Mouse (Mus musculus) adrenal gland (tissue): Measurements from ENCODE around the gene Lama5.

Source experiments
- intact Hi-C: fragments of 180-260 bp; cut with DNase I; formaldehyde crosslinking; loops from one replicate; pipeline ENCODE4 v1.15.1; 2025

Lama5 gene

GRCm38 (mm10) chr2:180255701-180256100 lies 30.0 kb upstream of the Lama5 start:
- intact Hi-C loops, result loop anchor here (10.0 kb wide), 1 partner anchor 331 kb away; no protein-coding TSS in a partner anchor

- intact Hi-C loops, result loop anchor here (5.0 to 10.0 kb wide), 2 partner anchors 82 to 330 kb away; partner anchors contain the start of gene Adrm1
Observed at GRCm38 (mm10) chr2:180254436-180255209, 29.0 kb upstream of the Lama5 start.

- intact Hi-C loops, result loop anchor here (2.0 to 10.0 kb wide), 3 partner anchors 43 to 327 kb away; partner anchors contain the start of gene Adrm1
Observed at GRCm38 (mm10) chr2:180251838-180252237, 26.2 kb upstream of the Lama5 start.

- intact Hi-C loops, result loop anchor here (2.0 to 10.0 kb wide), 3 partner anchors 42 to 326 kb away; partner anchors contain the start of gene Adrm1
Observed at GRCm38 (mm10) chr2:180250930-180251611, 25.4 kb upstream of the Lama5 start.

GRCm38 (mm10) chr2:180248947-180249660 lies 23.4 kb upstream of the Lama5 start:
- intact Hi-C loops, result no loop called here

- intact Hi-C loops, result no loop called here
Observed at GRCm38 (mm10) chr2:180247916-180248315, 22.3 kb upstream of the Lama5 start.

DNA sequence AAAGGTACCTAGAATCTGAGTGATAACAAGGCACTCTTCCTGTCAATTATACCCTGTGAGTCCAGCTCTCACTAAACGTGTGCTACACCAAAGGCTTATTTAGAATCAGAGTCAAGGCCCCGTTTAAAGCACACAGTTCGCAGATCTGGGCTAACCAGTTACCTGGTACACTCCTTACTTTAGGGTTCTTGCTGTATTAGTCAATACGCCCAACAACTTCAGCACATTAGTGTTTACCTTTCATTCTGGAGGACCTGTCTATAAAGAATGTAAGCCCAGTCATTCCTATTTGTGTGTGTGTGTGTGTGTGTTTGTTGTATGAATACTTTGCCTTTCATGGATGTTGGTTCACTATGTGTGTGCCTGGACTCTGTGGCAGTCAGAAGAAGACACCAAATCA lies 17.4 kb upstream of the Lama5 start:
- intact Hi-C loops, result no loop called here

DNA sequence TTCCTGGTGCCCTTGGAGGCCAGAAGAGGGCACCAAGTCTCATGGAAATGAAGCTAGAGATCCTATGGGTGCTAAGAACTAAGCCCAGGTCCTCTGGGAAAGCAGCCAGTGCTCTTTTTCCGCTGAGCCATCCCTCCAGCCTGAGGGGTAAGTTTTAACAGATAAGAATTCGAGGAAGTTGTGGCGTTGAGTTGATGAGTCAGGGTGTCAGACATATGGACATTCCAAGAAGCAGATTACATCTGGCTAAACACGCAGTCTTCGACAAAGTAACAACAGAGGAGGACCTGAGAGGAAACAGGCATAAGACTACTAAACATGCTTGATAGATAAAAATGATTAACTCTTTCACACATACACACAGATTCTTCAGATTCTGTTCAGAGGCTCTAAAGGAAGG lies 12.9 kb upstream of the Lama5 start:
- intact Hi-C loops, result no loop called here

DNA sequence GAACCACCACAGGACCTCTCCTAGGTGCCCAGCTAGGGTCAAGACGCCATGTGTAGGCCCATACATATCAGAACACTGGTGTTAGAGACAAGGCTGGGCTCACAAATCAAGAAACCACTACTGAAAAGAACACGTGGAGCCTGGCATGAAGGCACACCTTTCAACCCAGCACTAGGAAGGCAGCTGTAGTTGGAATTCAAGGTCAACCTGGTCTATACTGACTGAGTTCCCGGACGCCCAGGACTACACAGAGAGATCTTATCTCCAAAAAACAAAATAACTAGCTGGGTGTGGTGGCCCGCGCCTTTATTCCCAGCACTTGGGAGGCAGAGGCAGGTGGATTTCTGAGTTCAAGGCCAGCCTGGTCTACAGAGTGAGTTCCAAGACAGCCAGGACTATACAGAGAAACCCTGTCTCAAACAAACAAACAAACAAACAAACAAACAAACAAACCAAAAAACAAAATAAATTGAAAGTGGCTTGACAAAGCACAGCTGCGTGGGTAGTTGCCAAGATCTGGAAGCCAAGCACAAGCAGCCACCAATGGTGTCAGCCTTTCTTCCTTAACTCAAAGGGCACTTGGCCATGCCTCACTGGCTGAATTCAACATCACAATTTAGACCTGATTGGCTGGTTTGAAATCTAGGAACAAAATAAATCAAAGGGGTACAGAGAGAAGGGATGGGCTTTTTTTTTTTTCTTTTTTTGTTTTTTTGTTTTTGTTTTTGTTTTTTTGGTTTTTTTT lies 12.1 kb upstream of the Lama5 start:
- intact Hi-C loops, result no loop called here

GRCm38 (mm10) chr2:180236930-180237329 lies 11.3 kb upstream of the Lama5 start:
- intact Hi-C loops, result no loop called here

DNA sequence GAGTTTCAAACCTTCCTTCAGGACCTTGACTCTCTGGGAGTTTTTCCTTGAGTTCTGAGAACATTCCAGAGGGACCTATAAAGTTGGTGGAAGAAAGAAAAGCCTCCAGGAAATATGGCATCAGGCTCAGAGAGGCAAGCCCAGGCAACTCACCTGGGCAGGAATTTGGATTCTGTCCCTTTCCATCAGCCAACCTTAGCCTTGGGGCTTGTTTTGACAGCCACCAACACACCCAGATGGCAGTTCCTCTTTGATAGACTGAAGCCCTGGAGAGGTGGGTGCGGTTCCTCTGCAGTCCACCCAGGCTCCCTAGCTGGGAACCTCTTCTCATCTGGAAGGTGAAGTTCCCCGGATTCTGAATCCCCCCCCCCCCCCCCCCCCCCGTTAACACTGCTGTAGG lies 10.8 kb upstream of the Lama5 start:
- intact Hi-C loops, result no loop called here

- intact Hi-C loops, result no loop called here
Observed at GRCm38 (mm10) chr2:180235788-180236187, 10.1 kb upstream of the Lama5 start.

- intact Hi-C loops, result loop anchor here (5.0 kb wide), 1 partner anchor 63 kb away; the partner anchor contains the start of gene Adrm1
Observed at GRCm38 (mm10) chr2:180234980-180235379, 9.3 kb upstream of the Lama5 start.

DNA sequence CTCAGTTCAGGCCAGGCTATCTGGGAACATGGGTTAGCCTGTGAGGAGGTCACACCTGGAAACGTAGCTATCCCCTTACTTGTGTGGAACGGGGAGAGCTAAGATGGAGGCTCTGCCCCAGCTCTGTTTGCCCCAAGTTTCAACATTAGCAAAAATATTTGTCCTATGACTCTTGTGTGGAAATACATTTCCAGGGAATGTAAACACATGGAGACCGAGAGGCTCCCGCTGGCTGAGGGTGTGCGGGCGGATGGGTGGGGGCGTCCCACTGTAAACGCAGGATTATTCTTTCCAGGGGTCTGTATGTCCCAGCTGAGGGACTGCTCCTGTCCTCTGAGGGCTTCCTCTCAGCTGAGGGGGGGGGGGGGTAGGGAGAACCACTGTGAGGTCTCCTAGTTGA lies 8.7 kb upstream of the Lama5 start:
- intact Hi-C loops, result loop anchor here (5.0 kb wide), 1 partner anchor 62 kb away; the partner anchor contains the start of gene Adrm1

GRCm38 (mm10) chr2:180233101-180233904 lies 7.6 kb upstream of the Lama5 start:
- intact Hi-C loops, result loop anchor here (5.0 kb wide), 1 partner anchor 61 kb away; the partner anchor contains the start of gene Adrm1

GRCm38 (mm10) chr2:180230482-180230881 lies 4.8 kb upstream of the Lama5 start:
- intact Hi-C loops, result loop anchor here (5.0 kb wide), 1 partner anchor 58 kb away; the partner anchor contains the start of gene Adrm1

DNA sequence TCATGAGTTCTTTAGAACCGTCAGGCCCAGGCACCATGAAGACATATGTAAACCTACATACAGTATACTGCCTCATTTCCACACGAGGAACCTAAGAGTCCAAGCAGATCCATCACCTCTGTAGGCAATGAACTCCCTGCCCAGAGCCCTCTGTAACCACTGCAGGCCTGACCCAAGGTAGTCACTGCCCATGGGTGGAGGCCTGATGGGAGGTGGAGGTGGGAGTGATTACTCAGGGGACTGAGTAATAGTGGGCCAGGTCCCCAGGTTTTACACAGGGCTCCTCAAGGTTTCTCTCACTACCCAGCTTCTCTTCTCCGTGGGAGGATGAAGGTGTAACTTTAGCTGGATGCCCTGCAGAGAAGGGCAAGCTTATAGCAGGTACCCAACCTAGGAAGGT lies 3.5 kb upstream of the Lama5 start:
- intact Hi-C loops, result no loop called here

GRCm38 (mm10) chr2:180228592-180228991 lies 2.9 kb upstream of the Lama5 start:
- intact Hi-C loops, result no loop called here

DNA sequence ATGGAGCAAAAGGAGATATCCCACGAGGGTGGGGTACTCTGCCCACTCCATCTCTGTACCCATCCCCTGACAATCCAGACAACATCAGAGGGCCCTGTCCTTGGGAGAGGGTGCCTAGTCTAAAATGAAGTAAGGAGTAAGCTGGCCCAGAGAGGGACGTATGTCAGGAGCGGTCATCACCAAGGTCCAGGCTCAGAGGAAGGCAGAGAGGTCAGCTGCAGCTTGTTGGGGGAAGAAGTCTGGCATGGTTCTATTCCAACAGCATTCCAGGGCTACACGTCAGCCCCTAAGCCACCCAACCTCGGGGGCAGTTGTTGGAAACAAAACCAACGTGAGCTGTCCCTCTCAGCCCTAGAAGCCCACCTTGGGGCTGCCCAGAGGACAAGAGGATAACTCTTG lies 2.4 kb upstream of the Lama5 start:
- intact Hi-C loops, result no loop called here
